9 mouse cellular contexts compared by ENCODE assay signal in the genomic region with DNA sequence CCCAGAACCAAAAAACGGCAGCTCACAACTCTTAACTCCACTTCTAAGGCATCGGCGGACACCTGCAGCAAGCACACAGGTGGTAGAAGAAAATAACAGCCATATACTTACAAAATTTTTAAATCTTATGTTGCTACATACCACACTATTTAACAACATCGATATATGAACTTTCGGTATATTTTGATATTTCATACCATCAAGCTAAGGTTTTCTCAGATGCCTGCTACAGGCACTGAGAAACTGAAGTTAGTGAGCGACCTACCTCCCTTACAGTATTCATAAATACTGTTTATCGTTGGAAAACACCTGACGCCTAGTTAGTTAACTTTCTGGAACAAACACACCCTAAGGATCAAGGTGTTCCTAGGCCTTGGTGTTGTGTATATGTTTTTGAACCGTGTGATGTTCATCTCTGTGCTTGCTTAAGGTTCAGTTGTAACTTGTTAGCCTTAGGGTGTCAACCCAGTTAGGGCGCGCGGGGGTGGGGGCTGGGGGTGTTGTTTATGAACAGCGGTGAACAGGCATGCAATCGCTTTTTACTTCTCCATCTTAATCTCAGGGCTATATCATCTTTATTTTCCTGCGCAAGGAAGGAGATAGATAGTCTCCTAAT. TPM values are rescaled to one million over a fixed set of nuclear protein-coding genes. Genes with fewer than 3 reads are reported as not detected.
DNase-seq lines count a peak whose midpoint lies in the region; ATAC-seq and TF ChIP-seq lines count a peak whose summit lies in the region.
"Had no signal": no experiment of that assay in that cellular context is flagged by ENCODE, and none has a peak within 500 bp of the region (broad histone marks: within the 10 kb centered on the region; RNA-seq: fewer than 3 reads in every experiment).

No protein-coding gene starts in this region.

- peak overlapping the region; percentile 96 for H3K27ac ChIP-seq in heart, postnatal 0 days (ENCODE audit: low read depth)
- no peak overlapping the region for H3K27ac ChIP-seq in liver, embryonic 16.5 days (ENCODE audit: low read length)

- H3K4me3 ChIP-seq in heart, postnatal 0 days (ENCODE audit: low read depth, low read length) = peak overlapping the region; percentile 73
- H3K4me3 ChIP-seq in liver, embryonic 16.5 days (ENCODE audit: low read depth, low read length) = peak overlapping the region; percentile 66

- peaks cover 24% of the 10 kb centered on the region for H3K36me3 ChIP-seq in heart, postnatal 0 days (replicated peaks; ENCODE audit: control insufficient read depth, insufficient read depth, low read length)
- peaks cover 17% of the 10 kb centered on the region for H3K36me3 ChIP-seq in liver, embryonic 16.5 days (ENCODE audit: control insufficient read depth, insufficient read depth)

- peak overlapping the region; percentile 72 for H3K4me2 ChIP-seq in heart, postnatal 0 days (ENCODE audit: low read depth, low read length)
- peak overlapping the region; percentile 95 for H3K4me2 ChIP-seq in liver, embryonic 16.5 days (ENCODE audit: low read depth, low read length)

- no peaks in the 10 kb centered on the region for H3K9me3 ChIP-seq in heart, postnatal 0 days (replicated peaks; ENCODE audit: control insufficient read depth, low read length)
- H3K9me3 ChIP-seq in liver, embryonic 16.5 days (replicated peaks; ENCODE audit: control insufficient read depth, low read length) = no peaks in the 10 kb centered on the region

- no peak for TF ChIP-seq EP300 in heart, postnatal 0 days (IDR thresholded peaks at IDR 0.05; ENCODE audit: low read depth)

- ATAC-seq in heart, postnatal 0 days (ENCODE audit: insufficient read depth, low read depth) = no peak
- ATAC-seq in liver, embryonic 16.5 days (ENCODE audit: low read depth) = no peak
- no peak for ATAC-seq in frontal cortex, adult (ENCODE audit: low TSS enrichment)

- DNase-seq in kidney, adult 9 months = peak; percentile 37
- DNase-seq in kidney, adult 11 months = no peak
- peak; percentile 32 for DNase-seq in T-cell, adult 2 months (ENCODE audit: low spot score)
- peak; percentile 22 for DNase-seq in heart, postnatal 0 days (ENCODE audit: low spot score)
- DNase-seq in gastrocnemius, postnatal 25 days = no peak
- no peak for DNase-seq in ovary, postnatal 10 days (ENCODE audit: low spot score)

- no peak for TF ChIP-seq CTCF in heart, postnatal 0 days (IDR thresholded peaks at IDR 0.05; ENCODE audit: low read depth)

- no peaks in the 10 kb centered on the region for H3K27me3 ChIP-seq in heart, postnatal 0 days (ENCODE audit: control insufficient read depth, insufficient read depth, low read length)
- H3K27me3 ChIP-seq in liver, embryonic 16.5 days (ENCODE audit: control insufficient read depth, insufficient read depth, low read depth, low read length) = no peaks in the 10 kb centered on the region

- 60% methylated on average over 15 of the region's 15 CpGs for WGBS in heart, postnatal 0 days
- WGBS in liver, embryonic 16.5 days (ENCODE audit: insufficient replicate concordance) = 58% methylated on average over 15 of the region's 15 CpGs

- peaks cover 29% of the 10 kb centered on the region for H3K4me1 ChIP-seq in heart, postnatal 0 days (ENCODE audit: control insufficient read depth, insufficient read depth)
- H3K4me1 ChIP-seq in liver, embryonic 16.5 days (ENCODE audit: control insufficient read depth, low read depth, low read length) = peaks cover 26% of the 10 kb centered on the region

- H3K9ac ChIP-seq in heart, postnatal 0 days (replicated peaks; ENCODE audit: low read depth, low read length) = peak overlapping the region; percentile 96
- no peak overlapping the region; the same call in 1 of the 2 replicates for H3K9ac ChIP-seq in liver, embryonic 16.5 days (ENCODE audit: low read depth, low read length)

RNA-seq across cellular contexts. Expression of a gene that starts 1.6 kb away (rescaled TPM):
- 1,058 and 1,196 TPM in 2 replicates for total RNA-seq in heart, postnatal 0 days (2014; rRNA removed; ENCODE audit: low replicate concordance)
- 332 and 600 TPM in 2 replicates for polyA plus RNA-seq in heart, postnatal 0 days (2015; fragmentation: Nextera tagmentation; extraction: Ambion mirVana)
- 49.3 and 51.2 TPM in 2 replicates for polyA plus RNA-seq in liver, embryonic 16.5 days (2015; fragmentation: Nextera tagmentation; extraction: Ambion mirVana)
- 100 to 1,000 TPM; 343 to 504 TPM for total RNA-seq in gastrocnemius, postnatal 25 days (2021)

RNA-seq across cellular contexts. Expression of a gene that starts 20.7 kb away (rescaled TPM):
- total RNA-seq in heart, postnatal 0 days (2014; rRNA removed; ENCODE audit: low replicate concordance) = not detected in 2 replicates
- polyA plus RNA-seq in heart, postnatal 0 days (2015; fragmentation: Nextera tagmentation; extraction: Ambion mirVana) = 1.1 and 1.2 TPM in 2 replicates
- 0.48 and 0.55 TPM in 2 replicates for polyA plus RNA-seq in liver, embryonic 16.5 days (2015; fragmentation: Nextera tagmentation; extraction: Ambion mirVana)
- 1 to 10 TPM; 1.1 TPM for total RNA-seq in gastrocnemius, postnatal 25 days (2021)
- polyA plus RNA-seq: embryonic facial prominence, embryonic 11.5 days had no signal

RNA-seq across cellular contexts. Expression of a gene that starts 31.1 kb away (rescaled TPM):
- 68.1 and 81.3 TPM in 2 replicates for total RNA-seq in heart, postnatal 0 days (2014; rRNA removed; ENCODE audit: low replicate concordance)
- polyA plus RNA-seq in heart, postnatal 0 days (2015; fragmentation: Nextera tagmentation; extraction: Ambion mirVana) = 24.7 and 25.9 TPM in 2 replicates
- 9.2 and 12.0 TPM in 2 replicates for polyA plus RNA-seq in liver, embryonic 16.5 days (2015; fragmentation: Nextera tagmentation; extraction: Ambion mirVana)
- 100 to 1,000 TPM; 474 to 621 TPM for total RNA-seq in gastrocnemius, postnatal 25 days (2021)

RNA-seq across cellular contexts. Expression of a gene that starts 37.9 kb away (rescaled TPM):
- 10.3 and 13.1 TPM in 2 replicates for total RNA-seq in heart, postnatal 0 days (2014; rRNA removed; ENCODE audit: low replicate concordance)
- polyA plus RNA-seq in heart, postnatal 0 days (2015; fragmentation: Nextera tagmentation; extraction: Ambion mirVana) = 37.1 and 38.7 TPM in 2 replicates
- 10.8 and 12.2 TPM in 2 replicates for polyA plus RNA-seq in liver, embryonic 16.5 days (2015; fragmentation: Nextera tagmentation; extraction: Ambion mirVana)
- total RNA-seq in gastrocnemius, postnatal 25 days (2021) = 10 to 100 TPM; 34.0 to 38.1 TPM

RNA-seq across cellular contexts. Expression of a gene that starts 40.3 kb away (rescaled TPM):
- 1.2 and 5.3 TPM in 2 replicates for total RNA-seq in heart, postnatal 0 days (2014; rRNA removed; ENCODE audit: low replicate concordance)
- 6.0 and 6.8 TPM in 2 replicates for polyA plus RNA-seq in heart, postnatal 0 days (2015; fragmentation: Nextera tagmentation; extraction: Ambion mirVana)
- polyA plus RNA-seq in liver, embryonic 16.5 days (2015; fragmentation: Nextera tagmentation; extraction: Ambion mirVana) = 0.09 and 0.15 TPM in 2 replicates
- 1 to 10 TPM in 1 of 2 experiments, under 1 TPM in 1; 0.95 to 1.1 TPM for total RNA-seq in gastrocnemius, postnatal 25 days (2021)

Comparison
In these comparisons a context has a peak if more than half of its experiments do, and no peak if none do; other contexts are left out.
1. DNase-seq: peak in kidney, adult 9 months (single experiment), T-cell, adult 2 months (single experiment) and heart, postnatal 0 days (single experiment); none in kidney, adult 11 months (single experiment), gastrocnemius, postnatal 25 days (single experiment) and ovary, postnatal 10 days (single experiment).